Mouse (Mus musculus): ENCODE results near the gene Gpc5. TPM values are rescaled to one million over a fixed set of nuclear protein-coding genes. Genes with fewer than 3 reads are reported as not detected.

The Gpc5 gene
- total RNA-seq, 1 experiment: 0.40 TPM

- H3K4me3 ChIP-seq (ENCODE audit: insufficient read depth in 1 of 2, low read depth in 1 of 2, low read length in 2 of 2, poor library complexity in 1 of 2, severe bottlenecking in 1 of 2): no peak overlapping the region
Observed at GRCm38 (mm10) chr14:116137330-116137729, 1045.3 kb downstream of the Gpc5 start.

GRCm38 (mm10) chr14:116137772-116138171 lies 1045.8 kb downstream of the Gpc5 start:
- no peak for DNase-seq (ENCODE audit: low read depth, low spot score)
- in situ Hi-C loops (cut with MboI; ENCODE audit: low sequenced_read_pairs in 2 of 2, unreplicated experiment in 2 of 2): no loop called here
- Histone ChIP-seq H3K4me3 (ENCODE audit: insufficient read depth in 1 of 2, low read depth in 1 of 2, low read length in 2 of 2, poor library complexity in 1 of 2, severe bottlenecking in 1 of 2) (no peak overlapping the region), H3K27ac (ENCODE audit: insufficient read depth, low read depth, low read length, poor library complexity, severe bottlenecking) (no peak overlapping the region), H3K4me1 (ENCODE audit: control insufficient read depth in 2 of 2, insufficient read depth in 2 of 2, low read length in 2 of 2, poor library complexity in 1 of 2) (no peaks in the 10 kb centered on the region), H3K9me3 (ENCODE audit: control insufficient read depth, insufficient read depth, low read depth, low read length) (no peaks in the 10 kb centered on the region), H3K9ac (ENCODE audit: insufficient read depth, low read depth, low read length, poor library complexity, severe bottlenecking) (no peak overlapping the region), H3K36me3 (ENCODE audit: control insufficient read depth, insufficient read depth, low read length, poor library complexity, severe bottlenecking) (no peaks in the 10 kb centered on the region)
- TF ChIP-seq CHD2 (IDR thresholded peaks at IDR 0.05; ENCODE audit: low read depth, low read length): no peak
- TF ChIP-seq HCFC1 (IDR thresholded peaks at IDR 0.05; ENCODE audit: borderline replicate concordance, insufficient read depth, low read length): no peak
- TF ChIP-seq ZC3H11A (IDR thresholded peaks at IDR 0.05; ENCODE audit: borderline replicate concordance, low read depth, low read length): no peak
- TF ChIP-seq ZNF384 (IDR thresholded peaks at IDR 0.05; ENCODE audit: low read depth, low read length): no peak
- no peak for TF ChIP-seq MAFK (IDR thresholded peaks at IDR 0.05; ENCODE audit: insufficient read depth, low read depth, low read length)

More at GRCm38 (mm10) chr14:116137330-116137729, 1045.3 kb downstream of the Gpc5 start:
- Histone ChIP-seq H3K27ac (ENCODE audit: insufficient read depth, low read depth, low read length, poor library complexity, severe bottlenecking) (no peak overlapping the region), H3K9me3 (ENCODE audit: control insufficient read depth, insufficient read depth, low read depth, low read length) (no peaks in the 10 kb centered on the region), H3K9ac (ENCODE audit: insufficient read depth, low read depth, low read length, poor library complexity, severe bottlenecking) (no peak overlapping the region), H3K36me3 (ENCODE audit: control insufficient read depth, insufficient read depth, low read length, poor library complexity, severe bottlenecking) (no peaks in the 10 kb centered on the region), H3K4me1 (ENCODE audit: control insufficient read depth in 2 of 2, insufficient read depth in 2 of 2, low read length in 2 of 2, poor library complexity in 1 of 2) (no peaks in the 10 kb centered on the region)
- in situ Hi-C loops (cut with MboI; ENCODE audit: low sequenced_read_pairs in 2 of 2, unreplicated experiment in 2 of 2): no loop called here
- DNase-seq (ENCODE audit: low read depth, low spot score): no peak
- TF ChIP-seq ZC3H11A (IDR thresholded peaks at IDR 0.05; ENCODE audit: borderline replicate concordance, low read depth, low read length): no peak
- TF ChIP-seq ZNF384 (IDR thresholded peaks at IDR 0.05; ENCODE audit: low read depth, low read length): no peak
- TF ChIP-seq MAFK (IDR thresholded peaks at IDR 0.05; ENCODE audit: insufficient read depth, low read depth, low read length): no peak
- TF ChIP-seq HCFC1 (IDR thresholded peaks at IDR 0.05; ENCODE audit: borderline replicate concordance, insufficient read depth, low read length): no peak
- no peak for TF ChIP-seq CHD2 (IDR thresholded peaks at IDR 0.05; ENCODE audit: low read depth, low read length)

- no peak for TF ChIP-seq ZC3H11A (IDR thresholded peaks at IDR 0.05; ENCODE audit: borderline replicate concordance, low read depth, low read length)
- no peak for TF ChIP-seq MAFK (IDR thresholded peaks at IDR 0.05; ENCODE audit: insufficient read depth, low read depth, low read length)
- no peak for TF ChIP-seq CHD2 (IDR thresholded peaks at IDR 0.05; ENCODE audit: low read depth, low read length)
- no peak for TF ChIP-seq HCFC1 (IDR thresholded peaks at IDR 0.05; ENCODE audit: borderline replicate concordance, insufficient read depth, low read length)
- no peaks in the 10 kb centered on the region for H3K36me3 ChIP-seq (ENCODE audit: control insufficient read depth, insufficient read depth, low read length, poor library complexity, severe bottlenecking)
- H3K4me1 ChIP-seq (ENCODE audit: control insufficient read depth in 2 of 2, insufficient read depth in 2 of 2, low read length in 2 of 2, poor library complexity in 1 of 2): no peaks in the 10 kb centered on the region
- no peak for DNase-seq (ENCODE audit: low read depth, low spot score)
- H3K9ac ChIP-seq (ENCODE audit: insufficient read depth, low read depth, low read length, poor library complexity, severe bottlenecking): no peak overlapping the region
- in situ Hi-C loops (cut with MboI; ENCODE audit: low sequenced_read_pairs in 2 of 2, unreplicated experiment in 2 of 2): no loop called here
- no peak overlapping the region for H3K4me3 ChIP-seq (ENCODE audit: insufficient read depth in 1 of 2, low read depth in 1 of 2, low read length in 2 of 2, poor library complexity in 1 of 2, severe bottlenecking in 1 of 2)
- no peak overlapping the region for H3K27ac ChIP-seq (ENCODE audit: insufficient read depth, low read depth, low read length, poor library complexity, severe bottlenecking)
- H3K9me3 ChIP-seq (ENCODE audit: control insufficient read depth, insufficient read depth, low read depth, low read length): no peaks in the 10 kb centered on the region
Observed at GRCm38 (mm10) chr14:116162586-116162985, 1070.6 kb downstream of the Gpc5 start.

- in situ Hi-C loops (cut with MboI; ENCODE audit: low sequenced_read_pairs in 2 of 2, unreplicated experiment in 2 of 2): no loop called here
- no peak overlapping the region for H3K27ac ChIP-seq (ENCODE audit: insufficient read depth, low read depth, low read length, poor library complexity, severe bottlenecking)
- H3K4me3 ChIP-seq (ENCODE audit: insufficient read depth in 1 of 2, low read depth in 1 of 2, low read length in 2 of 2, poor library complexity in 1 of 2, severe bottlenecking in 1 of 2): no peak overlapping the region
- DNase-seq (ENCODE audit: low read depth, low spot score): no peak
- H3K4me1 ChIP-seq (ENCODE audit: control insufficient read depth in 2 of 2, insufficient read depth in 2 of 2, low read length in 2 of 2, poor library complexity in 1 of 2): no peaks in the 10 kb centered on the region
- TF ChIP-seq MAFK (IDR thresholded peaks at IDR 0.05; ENCODE audit: insufficient read depth, low read depth, low read length) (no peak), ZC3H11A (IDR thresholded peaks at IDR 0.05; ENCODE audit: borderline replicate concordance, low read depth, low read length) (no peak), HCFC1 (IDR thresholded peaks at IDR 0.05; ENCODE audit: borderline replicate concordance, insufficient read depth, low read length) (no peak), ZNF384 (IDR thresholded peaks at IDR 0.05; ENCODE audit: low read depth, low read length) (no peak), CHD2 (IDR thresholded peaks at IDR 0.05; ENCODE audit: low read depth, low read length) (no peak)
- no peaks in the 10 kb centered on the region for H3K36me3 ChIP-seq (ENCODE audit: control insufficient read depth, insufficient read depth, low read length, poor library complexity, severe bottlenecking)
- no peak overlapping the region for H3K9ac ChIP-seq (ENCODE audit: insufficient read depth, low read depth, low read length, poor library complexity, severe bottlenecking)
- H3K9me3 ChIP-seq (ENCODE audit: control insufficient read depth, insufficient read depth, low read depth, low read length): no peaks in the 10 kb centered on the region
Observed at GRCm38 (mm10) chr14:116167401-116167800, 1075.4 kb downstream of the Gpc5 start.

GRCm38 (mm10) chr14:116169129-116169528 lies 1077.1 kb downstream of the Gpc5 start:
- in situ Hi-C loops (cut with MboI; ENCODE audit: low sequenced_read_pairs in 2 of 2, unreplicated experiment in 2 of 2): no loop called here
- Histone ChIP-seq H3K9me3 (ENCODE audit: control insufficient read depth, insufficient read depth, low read depth, low read length) (no peaks in the 10 kb centered on the region), H3K36me3 (ENCODE audit: control insufficient read depth, insufficient read depth, low read length, poor library complexity, severe bottlenecking) (no peaks in the 10 kb centered on the region), H3K4me1 (ENCODE audit: control insufficient read depth in 2 of 2, insufficient read depth in 2 of 2, low read length in 2 of 2, poor library complexity in 1 of 2) (no peaks in the 10 kb centered on the region), H3K4me3 (ENCODE audit: insufficient read depth in 1 of 2, low read depth in 1 of 2, low read length in 2 of 2, poor library complexity in 1 of 2, severe bottlenecking in 1 of 2) (no peak overlapping the region), H3K9ac (ENCODE audit: insufficient read depth, low read depth, low read length, poor library complexity, severe bottlenecking) (no peak overlapping the region), H3K27ac (ENCODE audit: insufficient read depth, low read depth, low read length, poor library complexity, severe bottlenecking) (no peak overlapping the region)
- no peak for DNase-seq (ENCODE audit: low read depth, low spot score)
- TF ChIP-seq ZNF384 (IDR thresholded peaks at IDR 0.05; ENCODE audit: low read depth, low read length): no peak
- no peak for TF ChIP-seq HCFC1 (IDR thresholded peaks at IDR 0.05; ENCODE audit: borderline replicate concordance, insufficient read depth, low read length)
